Mouse (Mus musculus): ENCODE measurements at regions not wholly inside any gene's neighbourhood (a gene's known extent, or its start where the extent isn't known, plus 50 kb on each side); places are given as distances from the start of the nearest gene placed in this dataset.

DNA sequence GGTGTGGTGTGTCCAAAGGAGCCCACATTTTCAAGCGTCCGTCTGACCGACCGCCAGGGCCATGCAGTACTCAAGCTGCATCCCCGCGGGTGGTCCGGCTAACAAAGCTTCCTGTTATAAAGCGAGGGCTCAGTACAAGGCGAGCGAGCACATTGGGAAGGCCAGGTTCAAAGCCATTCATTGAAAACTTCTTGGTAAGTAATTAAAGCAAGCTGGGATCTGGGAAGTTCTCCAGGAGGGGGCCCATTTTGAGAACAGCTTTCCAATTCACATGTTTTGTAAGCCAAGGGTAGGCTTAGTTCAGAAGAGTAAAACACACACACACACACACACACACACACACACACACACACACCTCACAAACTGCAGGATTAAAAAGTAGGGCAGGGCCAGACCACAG is 57.3 kb upstream of the Prep start:
- no peak for DNase-seq (ENCODE audit: low spot score in 2 of 2)

DNA sequence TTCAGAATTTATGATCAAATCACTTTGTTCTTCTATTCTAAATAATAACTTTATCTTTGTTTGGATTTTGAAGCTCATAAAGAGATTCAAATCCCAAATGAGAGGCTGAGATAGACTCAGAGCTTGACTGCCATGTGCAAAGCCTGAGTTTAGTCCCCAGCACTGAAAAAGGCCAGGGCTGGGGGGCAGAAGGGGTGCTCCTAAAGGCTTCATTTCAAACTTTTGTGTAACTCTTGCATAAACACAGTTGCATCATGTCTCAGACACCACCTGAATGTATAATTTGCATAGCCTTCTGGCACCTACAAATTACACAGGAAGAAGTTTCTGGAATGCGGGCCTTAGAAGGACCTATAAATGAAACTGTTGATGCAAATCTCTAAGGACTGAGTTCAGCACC is 57.8 kb upstream of the Prep start:
- DNase-seq (ENCODE audit: low spot score in 2 of 2), result no peak

DNA sequence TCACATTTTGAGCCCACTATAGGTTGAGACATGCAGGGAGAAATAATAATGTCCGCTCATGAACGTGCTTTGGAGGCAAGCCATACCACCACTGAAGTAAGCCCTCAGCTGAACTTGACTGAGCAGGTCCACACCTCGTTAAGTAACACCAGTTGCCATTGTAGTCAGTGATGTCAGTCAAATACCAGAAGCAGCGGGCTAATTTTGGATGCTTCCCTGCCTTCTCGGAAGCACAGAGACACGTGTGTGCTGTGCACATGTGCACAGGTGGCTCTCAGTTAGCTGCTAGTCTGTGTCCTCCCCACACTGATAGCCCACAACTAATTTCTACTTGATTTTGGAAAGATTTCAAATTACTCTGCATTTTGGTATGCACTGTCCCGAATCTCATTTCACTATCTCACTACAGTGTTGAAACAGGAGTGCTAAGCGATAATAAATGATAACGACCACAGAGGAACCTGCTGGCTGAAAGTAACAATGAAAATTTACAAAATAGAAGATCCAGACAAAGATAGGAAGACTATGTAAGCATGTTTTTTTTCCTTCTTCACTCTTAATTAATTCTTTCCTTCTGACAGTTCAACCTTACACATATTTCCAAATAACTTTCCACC is 62.9 kb upstream of the Prep start:
- DNase-seq (ENCODE audit: low spot score in 2 of 2), result no peak

DNA sequence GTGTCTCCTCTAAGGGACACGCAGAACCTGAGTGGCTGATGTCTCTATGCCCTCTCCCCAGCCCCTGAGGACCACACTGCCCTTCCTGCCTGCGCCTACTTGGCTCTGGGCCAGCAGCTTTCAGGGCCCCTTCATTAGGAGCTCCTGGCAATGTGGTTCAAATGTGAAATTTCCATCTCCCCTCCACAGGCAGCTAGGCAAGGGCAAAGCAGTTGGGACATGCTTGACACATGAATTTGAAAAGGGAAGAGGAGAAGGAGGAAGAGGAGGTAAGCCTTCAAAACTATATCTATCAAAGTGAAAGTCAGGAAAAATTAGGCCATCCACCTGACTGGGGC is 63.7 kb upstream of the Prep start:
- DNase-seq (ENCODE audit: low spot score in 2 of 2), result no peak

DNA sequence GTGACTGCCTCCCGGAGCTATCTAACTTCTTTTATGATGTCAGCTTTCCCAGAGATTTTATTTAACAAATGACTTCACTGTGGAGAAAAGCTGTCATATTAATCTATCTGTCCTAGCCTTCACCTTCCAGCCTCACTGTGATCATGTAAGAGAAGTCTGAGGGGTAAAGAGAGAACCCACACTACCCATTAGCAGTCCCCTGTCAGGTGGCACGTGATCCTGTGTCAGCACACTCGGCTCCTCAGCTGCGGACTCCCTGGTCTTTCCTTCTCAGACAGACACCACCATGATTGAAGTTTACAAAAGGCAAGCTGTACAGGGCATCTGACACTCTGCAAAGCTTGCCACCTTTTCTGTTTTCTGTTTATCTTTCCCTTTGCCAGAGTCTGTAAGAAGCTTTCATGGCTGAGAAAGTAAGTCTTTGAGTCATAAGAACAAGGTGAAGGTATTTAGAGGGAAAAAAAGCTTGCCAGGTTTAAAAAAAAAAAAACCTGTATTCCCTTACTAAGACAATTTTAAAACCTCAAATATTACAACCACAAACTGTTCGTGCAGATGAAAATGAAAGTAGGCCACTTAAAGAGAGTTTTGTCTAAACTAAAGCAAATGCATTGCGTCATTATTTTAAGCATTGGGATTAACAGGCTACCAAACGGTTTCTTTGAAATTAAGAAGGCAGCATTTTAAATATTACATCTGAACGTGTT is 64.2 kb upstream of the Prep start:
- DNase-seq (ENCODE audit: low spot score in 2 of 2), result no peak

DNA sequence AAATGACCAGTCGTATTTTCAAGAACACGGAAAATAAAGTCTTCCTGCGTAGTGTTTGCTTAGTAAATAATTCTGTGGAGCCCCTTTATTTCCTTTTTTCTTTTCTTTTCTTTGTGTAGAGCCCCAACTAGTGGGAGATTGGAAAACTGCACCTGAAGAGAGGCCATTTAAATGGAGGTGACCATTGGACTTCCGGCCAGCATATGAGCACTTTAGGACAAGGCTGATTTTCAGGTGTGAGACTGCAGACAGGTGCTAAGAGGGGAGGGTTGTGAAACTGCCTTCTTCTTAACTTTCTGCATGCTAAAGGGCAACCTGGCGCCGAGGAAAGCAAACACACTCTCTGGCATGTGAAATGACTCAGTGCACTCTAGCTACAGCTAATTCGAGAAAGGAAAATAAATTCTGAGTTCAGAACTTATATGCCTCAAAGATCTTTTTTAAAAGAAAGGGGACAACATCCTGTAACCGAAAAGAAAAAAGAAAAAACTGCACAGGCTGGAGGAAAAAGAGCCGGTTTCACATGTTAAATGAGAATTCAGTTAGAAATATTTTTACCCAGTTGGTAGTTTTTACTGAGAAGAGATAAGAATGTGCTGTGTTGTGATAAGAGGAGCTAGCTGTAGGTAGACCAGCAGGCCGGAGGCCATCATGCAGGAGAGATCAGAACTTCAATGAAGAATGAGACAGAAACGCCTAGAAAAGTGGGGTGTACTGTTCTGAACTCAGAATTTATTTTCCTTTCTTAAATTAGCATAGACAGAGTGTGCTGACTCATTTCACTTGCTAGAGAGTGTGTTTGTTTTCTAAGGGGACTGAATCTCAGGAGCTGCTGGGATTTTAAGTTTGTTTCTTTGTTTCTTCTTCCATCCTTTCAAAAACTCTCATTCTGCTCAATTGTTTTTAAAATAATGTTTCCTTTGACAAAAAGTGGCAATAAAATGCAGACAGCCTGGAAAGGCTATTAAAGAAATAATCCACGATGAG is 65.8 kb upstream of the Prep start:
- DNase-seq (ENCODE audit: low spot score in 2 of 2), result peak; percentile 20 to 44

DNA sequence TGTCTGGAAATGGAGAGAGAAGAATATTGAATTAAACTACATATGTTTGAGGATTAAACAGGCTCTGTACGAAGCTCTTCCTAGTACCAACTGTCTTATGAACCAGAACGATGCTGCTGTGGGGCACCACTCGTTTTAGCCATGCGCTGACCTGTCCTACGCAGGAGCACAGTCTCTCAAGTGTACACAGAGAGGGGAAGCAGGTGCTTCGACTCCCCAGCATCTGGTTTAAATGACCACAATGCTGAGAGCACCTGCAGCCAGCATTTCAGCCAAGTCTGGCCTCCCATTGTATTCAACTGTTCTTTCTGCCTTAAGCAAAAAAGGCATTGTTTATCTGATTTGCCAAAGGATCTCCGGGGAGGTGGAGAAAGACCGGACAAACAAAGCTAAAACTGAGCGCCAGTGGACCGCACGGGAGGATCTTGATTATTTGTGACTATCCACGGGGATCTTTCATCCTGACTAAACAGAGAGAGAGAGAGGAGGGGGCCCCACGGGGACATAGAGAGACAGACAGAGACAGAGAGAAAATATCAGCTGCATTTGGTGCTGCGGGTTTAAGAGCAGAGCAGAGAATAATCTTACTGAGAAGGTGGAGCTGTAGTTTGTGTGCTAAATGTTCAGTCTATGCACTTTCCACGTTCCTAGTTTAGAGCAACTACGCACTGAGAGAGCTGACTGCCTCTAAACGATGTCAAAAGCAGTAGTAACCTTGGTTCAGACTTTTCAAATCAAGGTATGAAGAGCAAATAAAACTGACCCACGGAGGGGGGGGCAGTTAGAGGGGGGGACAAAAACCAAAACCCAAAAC is 66.8 kb upstream of the Prep start:
- no peak for DNase-seq (ENCODE audit: low spot score in 2 of 2)

DNA sequence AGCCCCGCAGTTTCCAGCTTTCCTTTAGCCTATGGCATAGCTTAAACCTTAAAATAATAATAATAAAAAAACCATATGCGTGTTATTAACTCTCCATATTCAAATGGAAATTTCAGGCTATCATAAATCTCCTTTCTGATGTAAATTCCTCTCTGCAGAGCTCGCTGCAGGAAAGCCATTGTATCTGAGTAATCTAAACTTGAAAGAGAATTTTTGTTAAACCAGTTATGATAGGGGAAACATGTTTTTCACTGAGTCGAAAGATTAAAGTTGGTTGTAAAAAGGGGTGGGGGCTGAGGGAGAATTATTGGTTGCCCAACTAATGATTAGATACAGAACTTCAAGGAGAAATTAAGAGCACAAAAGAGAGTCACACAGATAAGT is 69.1 kb upstream of the Prep start:
- no peak for DNase-seq (ENCODE audit: low spot score in 2 of 2)

DNA sequence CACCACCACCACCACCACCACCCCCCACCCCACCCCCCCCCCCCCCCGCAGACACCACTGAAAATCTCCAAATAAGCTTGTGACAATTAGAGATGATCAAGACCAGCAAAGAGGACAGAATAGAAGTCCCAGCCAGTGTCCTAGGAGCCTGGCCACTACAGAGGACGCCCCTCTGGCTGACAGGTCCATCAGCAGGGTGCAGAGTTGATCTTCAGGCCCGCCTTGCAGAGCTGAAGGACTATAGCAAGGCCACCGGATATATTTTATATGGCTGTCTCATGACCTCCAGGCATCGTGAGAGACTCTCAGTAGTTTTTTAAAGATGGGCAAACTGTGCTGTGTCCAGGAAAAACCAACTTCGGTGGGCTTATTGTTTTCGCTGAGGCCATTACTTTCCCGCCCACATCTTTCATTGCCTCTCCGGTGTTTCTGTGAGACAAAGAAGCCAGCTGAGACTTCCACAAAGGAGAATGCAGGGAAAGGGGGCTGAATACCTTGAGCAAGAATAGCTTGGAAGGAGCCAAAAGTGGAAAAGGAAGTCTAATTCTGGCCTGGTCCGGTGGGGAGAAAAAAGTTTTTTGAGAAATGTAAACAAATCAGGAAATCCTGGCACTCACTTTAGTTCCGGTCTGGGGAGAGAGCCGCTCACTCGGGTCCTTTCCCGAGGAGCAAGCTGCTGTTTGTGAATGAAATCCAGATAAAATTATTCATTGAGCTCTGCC is 69.7 kb upstream of the Prep start:
- no peak for DNase-seq (ENCODE audit: low spot score in 2 of 2)

DNA sequence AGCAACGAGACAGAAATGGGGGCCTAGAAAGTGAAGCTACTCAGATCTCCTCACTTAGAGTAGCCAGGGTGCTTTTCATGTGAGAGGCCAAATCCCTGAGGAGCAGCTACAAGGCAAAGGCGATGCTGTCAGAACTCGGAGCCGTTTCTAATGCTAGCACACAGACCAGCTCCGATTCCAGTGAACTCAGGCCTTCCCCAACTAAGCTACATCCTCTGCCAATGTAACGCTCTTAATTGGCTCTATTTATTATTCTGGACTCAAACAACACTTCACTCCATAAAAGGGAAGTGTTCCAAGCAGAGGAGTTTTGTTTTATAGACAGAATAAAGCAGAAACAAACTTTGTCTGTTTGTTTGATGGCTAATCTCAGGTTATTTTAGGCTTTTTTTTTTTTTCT is 71.2 kb upstream of the Prep start:
- no peak for DNase-seq (ENCODE audit: low spot score in 2 of 2)

DNA sequence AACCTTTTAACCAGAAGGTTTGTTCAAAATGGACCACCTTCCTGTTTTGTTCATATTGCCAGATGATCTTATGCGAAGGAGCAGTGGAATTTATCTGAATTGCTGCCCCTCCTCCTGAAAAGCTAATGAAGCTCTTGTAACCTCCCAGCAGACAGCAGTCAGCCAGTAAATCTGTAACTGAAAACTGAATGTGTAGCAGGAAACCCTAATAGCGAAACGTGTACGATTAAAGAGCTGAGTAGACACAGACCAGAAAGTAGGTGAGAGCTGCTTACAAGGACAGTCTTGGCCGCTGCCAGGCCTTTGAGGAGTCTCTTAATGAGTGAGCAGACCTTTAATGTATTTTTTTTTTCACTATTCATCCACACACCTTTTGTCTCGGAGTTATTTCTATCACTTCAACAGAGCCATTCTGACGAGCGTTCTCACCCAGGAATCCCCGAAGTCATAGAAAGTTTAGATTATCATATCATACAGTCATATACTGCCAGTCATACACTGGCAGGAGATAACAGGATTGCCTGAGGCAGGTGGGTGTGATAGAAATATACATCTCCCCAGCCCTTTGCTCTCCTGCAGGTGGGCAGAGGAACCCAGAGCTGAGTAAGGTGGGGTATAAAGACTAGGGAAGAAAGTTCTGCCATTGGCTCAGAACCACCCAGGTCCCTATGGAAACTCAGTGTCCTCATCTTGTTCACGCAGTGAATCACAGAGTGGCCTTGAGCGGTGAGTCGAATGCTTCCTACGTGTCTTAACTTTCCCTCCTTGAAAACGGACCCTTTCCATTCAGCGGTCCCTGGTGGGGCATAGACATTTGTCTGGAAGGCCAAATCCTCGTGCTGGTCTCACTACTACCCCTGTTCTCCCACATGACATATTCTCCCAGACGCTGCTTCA is 72.4 kb upstream of the Prep start:
- no peak for DNase-seq (ENCODE audit: low spot score in 2 of 2)

DNA sequence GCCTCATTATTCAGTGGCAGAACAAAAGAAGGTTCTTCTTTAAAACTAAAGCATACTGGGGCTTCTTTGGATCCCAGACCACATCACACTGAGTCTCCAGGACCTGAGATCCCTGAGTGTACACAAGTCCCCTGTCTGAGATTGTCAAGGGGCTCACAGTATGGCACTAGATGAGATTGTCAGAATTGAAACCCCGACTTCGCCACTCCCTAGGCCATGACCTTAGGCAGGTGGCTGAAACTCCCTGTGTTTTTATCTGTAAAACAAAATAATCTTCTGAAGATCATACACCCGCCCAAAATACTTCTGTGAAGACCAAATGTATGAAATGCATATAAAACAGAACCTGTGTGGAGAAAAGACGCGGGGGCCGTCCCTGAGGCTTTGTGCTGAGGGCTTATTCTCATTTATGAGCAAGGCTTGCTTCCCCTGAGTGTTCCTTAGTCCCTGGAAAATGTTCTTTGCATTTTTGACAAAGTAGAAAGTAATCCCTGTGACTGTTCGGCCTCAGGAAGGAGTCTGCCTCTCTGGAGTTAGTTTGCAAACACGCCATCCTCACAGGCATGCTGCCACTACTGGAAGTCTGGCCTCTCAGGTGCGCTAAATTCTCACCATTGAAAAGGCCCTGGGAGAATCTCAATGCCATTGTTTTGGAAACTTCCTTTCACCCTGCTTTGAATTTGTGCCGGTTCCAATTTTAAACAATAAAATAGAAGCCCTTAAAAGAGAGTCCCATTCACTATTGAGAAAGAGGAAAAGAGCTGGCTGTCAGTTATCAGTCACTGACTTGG is 73.3 kb upstream of the Prep start:
- no peak for DNase-seq (ENCODE audit: low spot score in 2 of 2)

DNA sequence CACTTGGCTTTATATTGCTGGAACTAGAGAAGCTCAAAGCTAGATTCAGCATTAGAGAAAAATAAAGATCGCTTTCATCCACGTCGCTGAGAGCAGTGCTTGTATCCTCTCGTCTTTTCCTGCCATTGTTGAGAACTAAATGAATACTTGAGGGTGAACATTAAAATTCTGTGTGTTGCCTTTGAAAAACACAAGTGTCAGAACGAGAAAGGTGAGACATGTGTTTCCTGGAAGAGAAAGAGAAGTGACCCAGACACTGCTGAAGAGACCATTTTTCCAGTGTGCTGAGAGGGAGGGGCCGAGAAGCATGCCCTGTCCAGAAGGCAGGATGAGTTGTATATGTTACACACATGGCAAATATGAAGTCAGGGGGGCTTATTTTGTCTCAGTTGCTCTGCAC is 77.5 kb upstream of the Prep start:
- no peak for DNase-seq (ENCODE audit: low spot score in 2 of 2)

DNA sequence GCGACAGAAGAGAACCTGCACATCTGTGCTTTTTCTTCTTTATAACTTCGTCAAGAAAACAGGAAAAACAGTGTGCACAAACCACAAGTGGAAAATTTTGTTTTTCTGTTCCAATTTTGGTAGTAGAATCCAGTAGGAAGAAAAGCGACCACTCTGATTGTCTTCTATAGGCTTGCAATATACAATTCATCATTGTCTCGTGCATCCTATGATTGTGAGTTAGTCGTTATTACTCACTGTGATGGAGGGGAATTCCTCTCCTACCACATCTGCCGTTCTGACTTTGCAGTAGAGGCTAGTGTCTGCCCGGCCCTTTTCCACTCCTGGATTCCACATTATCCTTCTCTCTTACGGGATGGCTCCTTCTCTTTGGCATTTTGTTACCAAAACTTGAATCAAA is 78.2 kb upstream of the Prep start:
- no peak for DNase-seq (ENCODE audit: low spot score in 2 of 2)

DNA sequence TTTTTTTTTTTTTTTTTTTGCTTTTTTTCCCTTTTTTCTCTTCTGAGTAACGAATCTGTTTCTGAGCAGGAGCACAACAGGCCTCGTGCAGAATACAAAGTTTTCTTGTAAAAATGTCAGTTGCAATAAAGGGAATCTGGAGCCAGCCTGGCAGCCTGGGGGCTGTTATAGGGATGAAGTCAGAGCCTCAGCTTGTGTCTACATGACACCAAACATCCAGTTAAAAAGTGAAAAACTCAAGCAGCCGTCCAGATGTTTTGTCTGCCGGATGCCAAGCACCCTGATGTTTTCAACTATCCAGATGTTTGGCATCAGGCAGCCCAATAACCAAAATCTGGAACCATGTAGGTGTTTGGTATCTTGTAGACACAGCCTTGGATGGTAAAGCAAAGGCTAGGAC is 79.4 kb upstream of the Prep start:
- no peak for DNase-seq (ENCODE audit: low spot score in 2 of 2)

DNA sequence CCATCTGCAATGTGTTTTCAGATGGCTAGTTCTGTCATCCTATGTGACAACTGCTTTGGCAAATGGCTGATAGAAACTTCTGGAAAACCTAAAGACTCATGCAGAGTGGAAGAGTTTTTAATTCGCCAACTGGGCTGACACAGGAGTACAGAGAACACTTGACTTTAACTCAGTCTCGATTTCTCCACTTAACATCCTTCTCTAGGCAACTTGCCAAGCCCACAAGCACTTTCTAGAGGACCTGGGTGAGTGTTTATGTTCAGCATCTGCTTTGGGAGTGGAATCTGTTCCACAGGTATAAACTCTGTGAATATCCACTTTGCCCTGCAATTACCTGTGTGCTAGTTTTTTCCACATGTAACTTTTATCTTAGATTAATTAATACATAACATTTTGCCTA is 85.1 kb upstream of the Prep start:
- no peak for DNase-seq (ENCODE audit: low spot score in 2 of 2)

DNA sequence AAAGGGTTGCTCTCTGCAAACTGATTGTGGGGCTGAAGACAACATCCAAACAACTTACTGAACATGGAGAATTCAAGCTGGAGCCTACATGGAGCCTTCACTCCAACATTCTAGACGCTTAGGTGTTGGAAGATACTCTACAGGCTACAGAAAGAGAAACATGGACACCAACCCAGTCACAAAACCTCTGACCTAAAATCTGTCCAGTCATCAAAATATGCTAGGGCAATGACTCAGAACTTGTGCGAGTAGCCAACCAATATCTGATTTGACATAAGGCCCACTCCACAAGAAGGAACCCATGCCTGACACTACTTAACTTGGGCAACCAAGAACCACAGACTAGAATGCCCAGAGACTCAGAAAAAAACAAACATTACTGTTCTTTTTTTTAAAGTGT is 90.2 kb upstream of the Prep start:
- no peak for DNase-seq (ENCODE audit: low spot score in 2 of 2)

DNA sequence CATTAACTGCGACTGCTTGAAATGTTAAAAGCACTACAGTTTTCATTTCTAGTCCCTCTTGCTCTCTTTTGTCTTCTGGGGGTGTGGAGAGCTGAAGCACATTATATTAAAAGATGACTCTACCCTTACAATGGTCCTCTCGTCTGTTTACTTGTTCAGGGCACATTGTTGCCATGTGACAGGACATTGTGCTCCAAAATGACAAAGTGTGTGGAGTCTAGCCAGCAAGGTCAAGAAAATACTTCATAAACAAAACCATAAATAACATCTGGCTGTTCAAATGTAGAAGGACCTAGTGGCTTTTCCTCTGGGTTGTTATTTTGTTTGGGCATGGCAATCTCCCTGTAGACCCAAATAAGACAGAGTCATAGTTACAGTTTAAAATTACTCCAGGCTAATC is 95.1 kb upstream of the Prep start:
- no peak for DNase-seq (ENCODE audit: low spot score in 2 of 2)

DNA sequence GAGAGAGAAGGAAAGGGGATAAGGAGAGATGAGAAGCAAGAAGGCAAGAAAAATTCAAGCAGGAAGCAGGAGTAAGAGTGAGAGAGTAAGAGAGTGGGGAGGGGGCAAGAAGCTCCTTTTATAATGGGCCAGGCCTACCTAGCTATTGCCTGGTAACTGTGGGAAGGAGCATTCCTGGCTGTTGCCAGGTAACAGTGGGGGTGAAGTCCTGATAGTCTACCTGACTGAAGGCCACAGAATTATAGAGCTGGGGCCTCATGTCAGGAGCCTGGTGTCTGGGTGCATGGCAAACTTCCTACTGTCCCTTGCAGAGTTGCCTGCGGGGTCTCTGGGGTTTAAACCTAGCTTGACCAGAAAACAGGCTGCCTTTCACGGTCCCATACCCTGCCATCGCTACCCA is 107.0 kb upstream of the Prep start:
- no peak for DNase-seq (ENCODE audit: low spot score in 2 of 2)

All from urinary bladder, adult 18-20 months (tissue).